Mouse (Mus musculus) CD8-positive naive resting alpha-beta T cell, adult 2 months (primary cell): Measurements from ENCODE around the gene Sva.

Experiments
- DNase-seq, 2 experiments: peaks; one replicate each; pipeline ENCODE4 v3.0.0; 2022; ENCODE audit warnings: low read depth in 2 of 2, low spot score in 2 of 2

The Sva gene

DNA sequence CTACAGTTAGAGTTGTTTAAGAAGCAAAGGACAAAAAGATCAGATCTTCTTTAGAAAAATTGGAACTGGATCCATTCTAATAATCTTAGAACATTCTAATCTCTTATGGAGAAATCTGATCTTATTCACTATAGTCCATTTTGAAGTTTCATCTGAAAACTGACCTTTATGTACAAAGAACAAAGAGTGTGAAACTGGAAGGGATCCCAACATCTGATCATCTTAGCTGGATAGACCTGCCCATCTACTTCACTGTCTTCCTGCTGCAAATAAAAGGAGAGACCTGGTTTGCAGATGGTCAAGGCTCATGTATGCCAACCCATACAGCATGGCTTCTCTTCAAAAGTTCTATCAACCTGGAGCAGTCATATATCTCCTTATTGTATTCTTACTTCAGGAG lies at the start of gene Sva:
Gene Sva, plus strand, starts transcription at position 301 of the 400 bp plus-strand sequence.
- DNase-seq: no peak
